Comparison of ENCODE assay signal across 13 mouse cellular contexts in the genomic region with DNA sequence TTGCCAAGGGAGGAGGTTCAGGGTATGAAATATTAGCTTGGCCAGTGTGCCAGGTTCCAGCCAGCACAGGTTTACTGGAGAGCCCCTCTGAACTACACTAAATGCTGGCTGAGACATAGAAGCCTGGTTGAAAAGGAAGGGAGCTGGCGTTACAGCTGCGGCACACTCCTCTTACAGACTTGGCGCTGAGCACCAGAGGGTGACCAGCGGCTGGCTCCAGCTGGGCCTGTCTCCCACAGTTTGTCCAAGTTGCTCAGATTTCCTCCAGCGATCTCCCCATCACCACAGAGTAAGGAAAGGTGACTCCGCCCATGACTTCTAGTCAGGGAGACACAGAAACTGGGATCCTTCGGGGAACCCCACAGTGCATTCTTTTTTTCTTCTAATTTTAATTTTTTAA.
DNase-seq lines count a peak whose midpoint lies in the region; ATAC-seq lines count a peak whose summit lies in the region.
"Had no signal": no experiment of that assay in that cellular context is flagged by ENCODE, and none has a peak within 500 bp of the region (broad histone marks: within the 10 kb centered on the region; RNA-seq: fewer than 3 reads in every experiment).

No protein-coding gene starts in this region.

- peak overlapping the region; percentile 54 for H3K27ac ChIP-seq in kidney, embryonic 16.5 days (ENCODE audit: low read length)
- H3K27ac ChIP-seq in hindbrain, embryonic 12.5 days = no peak overlapping the region
- H3K27ac ChIP-seq: liver, embryonic 13.5 days had no signal

- peaks cover 48% of the 10 kb centered on the region for H3K4me1 ChIP-seq in kidney, embryonic 16.5 days (ENCODE audit: insufficient read depth, low read length)
- H3K4me1 ChIP-seq in hindbrain, embryonic 12.5 days = peaks cover 21% of the 10 kb centered on the region

- intact Hi-C loops in gastrocnemius, postnatal 36 days (cut with DNase I) = no loop called here

- DNase-seq in gastrocnemius, adult 18-20 months (ENCODE audit: low spot score) = peak; percentile 55
- DNase-seq in gastrocnemius, postnatal 36 days = no peak
- no peak for DNase-seq in kidney, postnatal 36 days
- peak; percentile 54 for DNase-seq in fibroblast of lung, adult 2 months (ENCODE audit: low read depth)
- DNase-seq in kidney, postnatal 14 days = peak; percentile 45
- no peak for DNase-seq in frontal cortex, postnatal 14 days (ENCODE audit: low spot score in 2 of 2)
- DNase-seq: cerebellum, adult 11-12 months; forebrain, postnatal 0 days; liver, embryonic 13.5 days; right cerebral cortex, adult 18-20 months had no signal

- no peak overlapping the region for H3K9ac ChIP-seq in kidney, embryonic 16.5 days (replicated peaks; ENCODE audit: low read length)
- H3K9ac ChIP-seq in hindbrain, embryonic 12.5 days = no peak overlapping the region
- H3K9ac ChIP-seq: embryonic facial prominence, embryonic 15.5 days; forebrain, postnatal 0 days; liver, embryonic 13.5 days had no signal

- no peaks in the 10 kb centered on the region for H3K9me3 ChIP-seq in kidney, embryonic 16.5 days (ENCODE audit: low read length)
- H3K9me3 ChIP-seq in hindbrain, embryonic 12.5 days (replicated peaks) = no peaks in the 10 kb centered on the region
- H3K9me3 ChIP-seq: embryonic facial prominence, embryonic 15.5 days; liver, embryonic 13.5 days had no signal

- no peak overlapping the region for H3K4me3 ChIP-seq in kidney, embryonic 16.5 days (ENCODE audit: low read length)
- no peak overlapping the region for H3K4me3 ChIP-seq in hindbrain, embryonic 12.5 days
- H3K4me3 ChIP-seq: embryonic facial prominence, embryonic 15.5 days; liver, embryonic 13.5 days had no signal

- ATAC-seq in kidney, embryonic 16.5 days (ENCODE audit: low FRiP score, low TSS enrichment) = peak; percentile 77
- no peak for ATAC-seq in hindbrain, embryonic 12.5 days (ENCODE audit: low FRiP score)
- ATAC-seq: forebrain, postnatal 0 days had no signal

- 43% methylated on average over 7 of the region's 7 CpGs for WGBS in kidney, embryonic 16.5 days
- 74% methylated on average over 7 of the region's 7 CpGs for WGBS in hindbrain, embryonic 12.5 days

- H3K4me2 ChIP-seq in kidney, embryonic 16.5 days (replicated peaks; ENCODE audit: low read depth, low read length) = no peak overlapping the region
- H3K4me2 ChIP-seq in hindbrain, embryonic 12.5 days (replicated peaks) = no peak overlapping the region
- H3K4me2 ChIP-seq: embryonic facial prominence, embryonic 15.5 days; liver, embryonic 13.5 days had no signal

- no peaks in the 10 kb centered on the region for H3K36me3 ChIP-seq in kidney, embryonic 16.5 days (ENCODE audit: insufficient read depth, low read length)
- H3K36me3 ChIP-seq in hindbrain, embryonic 12.5 days = no peaks in the 10 kb centered on the region
- H3K36me3 ChIP-seq: embryonic facial prominence, embryonic 15.5 days; liver, embryonic 13.5 days had no signal

- no peaks in the 10 kb centered on the region for H3K27me3 ChIP-seq in kidney, embryonic 16.5 days (ENCODE audit: insufficient read depth, low read length)
- peaks cover 33% of the 10 kb centered on the region for H3K27me3 ChIP-seq in hindbrain, embryonic 12.5 days

Comparison
In these comparisons a context has a peak if more than half of its experiments do, and no peak if none do; other contexts are left out.
1. DNase-seq: peak in gastrocnemius, adult 18-20 months (single experiment), fibroblast of lung, adult 2 months (single experiment) and kidney, postnatal 14 days (single experiment); none in gastrocnemius, postnatal 36 days (0 of 2), kidney, postnatal 36 days (0 of 2) and frontal cortex, postnatal 14 days (0 of 2).